Mouse (Mus musculus): Measurements from ENCODE around the gene Mslnl.

DNA sequence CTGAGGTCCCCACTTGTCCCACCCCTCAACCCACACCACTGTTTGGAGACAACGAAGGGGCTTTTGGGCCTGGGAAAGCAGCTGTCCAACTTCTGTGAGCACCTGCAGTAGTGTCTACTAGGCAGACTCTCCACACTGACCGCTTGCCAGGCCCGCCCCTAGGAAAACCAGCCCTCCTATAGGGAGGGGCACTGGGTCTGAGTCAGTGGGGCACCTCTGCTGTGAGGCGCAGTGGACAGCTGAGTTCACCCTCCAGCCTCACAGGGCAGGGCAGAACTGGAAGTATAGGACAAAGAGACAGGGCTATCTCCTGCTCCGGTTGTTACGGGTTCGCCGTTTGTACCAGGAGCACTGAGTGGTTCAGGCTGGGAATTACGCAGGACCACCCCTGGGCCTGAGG lies 18.4 kb downstream of the Mslnl start, which contains the start of gene Msln:
- TF ChIP-seq POLR2A (IDR thresholded peaks at IDR 0.05; ENCODE audit: insufficient read length, low read depth) (peak; percentile 74), USF1 (IDR thresholded peaks at IDR 0.05; ENCODE audit: low read depth) (no peak)
